Mouse (Mus musculus): ENCODE measurements at regions not wholly inside any gene's neighbourhood (a gene's known extent, or its start where the extent isn't known, plus 50 kb on each side); places are given as distances from the start of the nearest gene placed in this dataset.

DNA sequence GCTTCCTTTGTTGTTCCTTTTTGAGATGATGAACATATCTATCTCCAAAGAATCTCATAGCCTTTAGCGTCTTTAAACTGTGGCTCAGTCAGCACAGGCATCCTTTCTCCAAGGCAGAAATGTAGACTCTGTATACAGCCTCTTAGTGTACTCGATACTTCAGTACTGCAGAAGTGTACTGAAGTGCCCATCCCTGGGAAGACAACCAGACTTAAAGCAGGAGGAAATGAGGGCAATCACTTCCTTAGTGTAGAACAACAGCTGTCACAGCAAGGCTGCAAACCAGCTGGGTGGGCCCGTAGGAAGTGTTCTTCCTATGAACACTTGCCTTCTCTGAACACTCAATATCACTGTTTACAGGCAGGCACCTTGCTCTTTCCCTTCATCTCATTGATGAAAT is 110.5 kb upstream of the Alg10b start:
- TF ChIP-seq CTCF (conservative IDR thresholded peaks at IDR 0.05 in 1 of 2, IDR thresholded peaks at IDR 0.05 in 1 of 2; ENCODE audit: low read depth in 2 of 2, low read length in 2 of 2) (no peak), EP300 (IDR thresholded peaks at IDR 0.05; ENCODE audit: low read length) (no peak), POLR2AphosphoS2 (IDR thresholded peaks at IDR 0.05; ENCODE audit: low read depth, low read length) (no peak), ZC3H11A (IDR thresholded peaks at IDR 0.05; ENCODE audit: low read depth, low read length) (no peak), POLR2A (IDR thresholded peaks at IDR 0.05; ENCODE audit: low read depth, low read length) (no peak), USF2 (conservative IDR thresholded peaks at IDR 0.05; ENCODE audit: low read depth, low read length) (no peak), E2F4 (IDR thresholded peaks at IDR 0.05; ENCODE audit: insufficient replicate concordance, low read depth, low read length) (no peak), KAT2A (IDR thresholded peaks at IDR 0.05; ENCODE audit: insufficient replicate concordance, low read length) (no peak), MAZ (IDR thresholded peaks at IDR 0.05; ENCODE audit: low read depth, low read length) (no peak), RAD21 (IDR thresholded peaks at IDR 0.05; ENCODE audit: low read depth, low read length) (no peak), CHD2 (IDR thresholded peaks at IDR 0.05; ENCODE audit: low read length) (no peak), ZNF384 (IDR thresholded peaks at IDR 0.05; ENCODE audit: low read depth, low read length) (no peak), UBTF (IDR thresholded peaks at IDR 0.05; ENCODE audit: low read depth, low read length) (no peak)

Measured in CH12.LX (cell line).